Mouse (Mus musculus) cortical plate, adult 2 months (tissue): ENCODE measurements around the gene Arhgap44.

Experiments used
- CTCF ChIP-seq: fragments of 200-500 bp; IDR thresholded peaks from 2 replicates; pipeline ENCODE4 v1.5.1; 2011; ENCODE audit warnings: mild to moderate bottlenecking, control low read depth, low read length; ENCODE audit not compliant: insufficient read depth; ENCODE audit errors: extremely low read depth
- POLR2A ChIP-seq: fragments of 200-500 bp; IDR thresholded peaks from 2 replicates; pipeline ENCODE4 v1.6.1; 2011; ENCODE audit warnings: mild to moderate bottlenecking, low read length, control low read depth; ENCODE audit not compliant: insufficient read depth; ENCODE audit errors: extremely low read depth

DNA sequence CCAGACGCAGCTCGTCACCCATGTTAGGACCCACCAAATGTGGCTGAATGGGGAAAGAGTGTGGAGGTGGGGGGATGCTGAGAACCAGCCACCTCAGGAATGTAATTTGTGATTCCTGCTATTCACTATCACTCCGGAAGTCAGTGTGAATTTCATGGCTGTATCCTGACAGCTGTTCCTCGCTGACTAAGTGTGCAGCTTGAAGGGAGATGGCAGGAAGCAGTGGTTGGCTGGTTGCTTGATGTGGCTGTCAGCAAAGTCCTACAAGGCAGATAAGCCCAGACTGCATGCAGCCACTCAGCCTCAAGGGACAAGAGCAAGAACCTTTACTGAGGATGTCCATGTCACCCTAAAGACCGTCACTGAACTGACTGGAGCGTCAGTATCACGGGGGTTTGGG lies 107.2 kb downstream of the Arhgap44 start:
- no peak for TF ChIP-seq CTCF
- TF ChIP-seq POLR2A, result no peak
